Mouse (Mus musculus) limb, embryonic 11.5 days (tissue): ENCODE measurements around the gene Tle3. TPM values are rescaled to one million over a fixed set of nuclear protein-coding genes. Genes with fewer than 3 reads are reported as not detected.

Experiments used
- ATAC-seq: fragments of 200-750 bp; cut with Nextera tagmentation; 2 replicates; pipeline ENCODE4 v1.8.0; 2017; ENCODE audit warnings: low read depth; ENCODE audit not compliant: insufficient number of reproducible peaks, low FRiP score, low TSS enrichment
- DNase-seq: peaks from one replicate; pipeline ENCODE4 v3.0.0-alpha.2; 2015; ENCODE audit warnings: low spot score
- H3K27ac ChIP-seq: fragments of 300-500 bp; sonication (generic); replicated peaks from 2 replicates; pipeline ENCODE4 v1.5.1; 2014; ENCODE audit warnings: low read depth, mild to moderate bottlenecking, low read length
- H3K27me3 ChIP-seq: fragments of 300-500 bp; sonication (generic); 2 replicates; pipeline ENCODE4 v1.6.1; 2014; ENCODE audit warnings: mild to moderate bottlenecking, low read length, mixed read lengths; ENCODE audit not compliant: control insufficient read depth, insufficient read depth
- H3K36me3 ChIP-seq: fragments of 300-500 bp; sonication (generic); 2 replicates; pipeline ENCODE4 v1.6.1; 2014; ENCODE audit warnings: mild to moderate bottlenecking, low read length, moderate library complexity, mixed read lengths; ENCODE audit not compliant: control insufficient read depth, insufficient read depth
- H3K4me1 ChIP-seq: fragments of 300-500 bp; sonication (generic); 2 replicates; pipeline ENCODE4 v1.6.1; 2014; ENCODE audit warnings: low read length, mixed read lengths; ENCODE audit not compliant: control insufficient read depth, insufficient read depth
- H3K4me2 ChIP-seq: fragments of 300-500 bp; sonication (generic); 2 replicates; pipeline ENCODE4 v1.6.1; 2014; ENCODE audit warnings: low read depth, mild to moderate bottlenecking, moderate library complexity; ENCODE audit not compliant: severe bottlenecking
- H3K4me3 ChIP-seq: fragments of 300-500 bp; sonication (generic); 2 replicates; pipeline ENCODE4 v1.5.1; 2014; ENCODE audit warnings: low read depth, low read length
- H3K9ac ChIP-seq: fragments of 300-500 bp; sonication (generic); 2 replicates; pipeline ENCODE4 v1.6.1; 2014; ENCODE audit warnings: mild to moderate bottlenecking, low read length
- H3K9me3 ChIP-seq: fragments of 300-500 bp; sonication (generic); 2 replicates; pipeline ENCODE4 v1.6.1; 2016; ENCODE audit warnings: low read length; ENCODE audit not compliant: control insufficient read depth
- WGBS: fragments of 180-500 bp; shearing (Covaris S2); extraction: QIAGEN DNeasy Blood & Tissue Kit; methylation state at CpG from one replicate; pipeline ENCODE4 v1.1.7; 2014; 5-methylcytosine and 5-hydroxymethylcytosine counted together
- polyA plus RNA-seq: library from polyadenylated mRNA; unstranded; fragments of >200 nt; fragmentation: Nextera tagmentation; extraction: Ambion mirVana; gene quantifications from 2 replicates; pipeline ENCODE4 v1.2.1, GENCODE M21; 2014

The Tle3 gene
- polyA plus RNA-seq, 1 experiment from 2014 or later, result 42.8 TPM

- no peak overlapping the region for H3K27ac ChIP-seq
- no peaks in the 10 kb centered on the region for H3K9me3 ChIP-seq
- no peak for DNase-seq
- H3K4me1 ChIP-seq, result no peaks in the 10 kb centered on the region
- no peak overlapping the region for H3K4me2 ChIP-seq
- H3K4me3 ChIP-seq, result no peak overlapping the region
- 85% methylated on average over 6 of the region's 6 CpGs for WGBS
- ATAC-seq, result no peak
- H3K9ac ChIP-seq, result no peak overlapping the region
- H3K27me3 ChIP-seq, result no peaks in the 10 kb centered on the region
- no peaks in the 10 kb centered on the region for H3K36me3 ChIP-seq
Measured at GRCm38 (mm10) chr9:61427051-61427450, 54.9 kb downstream of the Tle3 start.

GRCm38 (mm10) chr9:61427901-61428300, 55.7 kb downstream of the Tle3 start:
- no peaks in the 10 kb centered on the region for H3K4me1 ChIP-seq
- no peaks in the 10 kb centered on the region for H3K9me3 ChIP-seq
- no peaks in the 10 kb centered on the region for H3K36me3 ChIP-seq
- H3K9ac ChIP-seq, result no peak overlapping the region
- ATAC-seq (no peak), DNase-seq (no peak)
- 80% methylated on average over 3 of the region's 3 CpGs for WGBS
- no peak overlapping the region for H3K4me3 ChIP-seq
- H3K27me3 ChIP-seq, result no peaks in the 10 kb centered on the region
- no peak overlapping the region for H3K4me2 ChIP-seq
- no peak overlapping the region for H3K27ac ChIP-seq

GRCm38 (mm10) chr9:61431830-61432229, 59.7 kb downstream of the Tle3 start:
- 89% methylated on average over 4 of the region's 4 CpGs for WGBS
- DNase-seq, result no peak
- Histone ChIP-seq H3K36me3 (no peaks in the 10 kb centered on the region), H3K27ac (no peak overlapping the region), H3K4me3 (no peak overlapping the region), H3K4me2 (no peak overlapping the region), H3K27me3 (no peaks in the 10 kb centered on the region), H3K4me1 (peaks cover 3% of the 10 kb centered on the region; the same call in 1 of the 2 replicates), H3K9me3 (no peaks in the 10 kb centered on the region), H3K9ac (no peak overlapping the region)
- ATAC-seq, result no peak

GRCm38 (mm10) chr9:61433206-61433605, 61.0 kb downstream of the Tle3 start:
- no peak overlapping the region for H3K27ac ChIP-seq
- no peaks in the 10 kb centered on the region for H3K9me3 ChIP-seq
- no peak overlapping the region for H3K4me2 ChIP-seq
- DNase-seq (no peak), ATAC-seq (no peak)
- H3K4me3 ChIP-seq, result no peak overlapping the region
- no peak overlapping the region for H3K9ac ChIP-seq
- 73% methylated on average over 2 of the region's 2 CpGs for WGBS
- H3K36me3 ChIP-seq, result no peaks in the 10 kb centered on the region
- peaks cover 3% of the 10 kb centered on the region; the same call in 1 of the 2 replicates for H3K4me1 ChIP-seq
- H3K27me3 ChIP-seq, result no peaks in the 10 kb centered on the region

GRCm38 (mm10) chr9:61434062-61434461, 61.9 kb downstream of the Tle3 start:
- H3K27me3 ChIP-seq, result no peaks in the 10 kb centered on the region
- DNase-seq (no peak), ATAC-seq (no peak)
- H3K9me3 ChIP-seq, result no peaks in the 10 kb centered on the region
- H3K36me3 ChIP-seq, result no peaks in the 10 kb centered on the region
- H3K9ac ChIP-seq, result no peak overlapping the region
- no peak overlapping the region for H3K4me3 ChIP-seq
- WGBS, result 36% methylated on average over 11 of the region's 11 CpGs
- no peak overlapping the region for H3K4me2 ChIP-seq
- peaks cover 3% of the 10 kb centered on the region; the same call in 1 of the 2 replicates for H3K4me1 ChIP-seq
- H3K27ac ChIP-seq, result no peak overlapping the region

- Histone ChIP-seq H3K27ac (no peak overlapping the region), H3K4me3 (no peak overlapping the region), H3K4me2 (no peak overlapping the region), H3K27me3 (no peaks in the 10 kb centered on the region), H3K9ac (no peak overlapping the region), H3K9me3 (no peaks in the 10 kb centered on the region), H3K36me3 (no peaks in the 10 kb centered on the region), H3K4me1 (peaks cover 3% of the 10 kb centered on the region; the same call in 1 of the 2 replicates)
- ATAC-seq (no peak; the same call in 1 of the 2 replicates), DNase-seq (peak; percentile 55)
- 27% methylated on average over 8 of the region's 8 CpGs for WGBS
Measured at GRCm38 (mm10) chr9:61435191-61435989, 63.2 kb downstream of the Tle3 start.

GRCm38 (mm10) chr9:61436104-61436503, 63.9 kb downstream of the Tle3 start:
- DNase-seq (no peak), ATAC-seq (no peak)
- Histone ChIP-seq H3K4me1 (peaks cover 7% of the 10 kb centered on the region; the same call in 1 of the 2 replicates), H3K36me3 (no peaks in the 10 kb centered on the region), H3K27me3 (no peaks in the 10 kb centered on the region), H3K27ac (no peak overlapping the region), H3K9me3 (no peaks in the 10 kb centered on the region), H3K4me3 (no peak overlapping the region), H3K4me2 (no peak overlapping the region), H3K9ac (no peak overlapping the region)
- 84% methylated on average over 2 of the region's 2 CpGs for WGBS

- Histone ChIP-seq H3K27me3 (no peaks in the 10 kb centered on the region), H3K9ac (no peak overlapping the region), H3K27ac (no peak overlapping the region), H3K9me3 (no peaks in the 10 kb centered on the region), H3K36me3 (no peaks in the 10 kb centered on the region), H3K4me2 (no peak overlapping the region), H3K4me3 (no peak overlapping the region), H3K4me1 (peaks cover 7% of the 10 kb centered on the region)
- no peak for ATAC-seq
- 95% methylated on average over 6 of the region's 6 CpGs for WGBS
- DNase-seq, result no peak
Measured at GRCm38 (mm10) chr9:61436761-61437160, 64.6 kb downstream of the Tle3 start.
